Mouse (Mus musculus): ENCODE data around the gene Efna3.

The Efna3 gene

GRCm38 (mm10) chr3:89348911-89349868 is 26.4 kb upstream of the Efna3 start:
- POLR2A ChIA-PET = interaction anchor here (0.6 to 3.6 kb wide), 57 partner anchors 8 to 796 kb away, joined by 3 to 17 read pairs (median 4); partner anchors contain the start of genes Dcst1 (in 2 of the 4), Efna3 (in 2 of the 4), Flad1 (in 2 of the 4) and Cks1b (in 1 of the 4)
- CTCF ChIA-PET = interaction anchor here (0.5 to 3.0 kb wide), 37 partner anchors 9 to 247 kb away, joined by 3 to 31 read pairs (median 4); partner anchors contain the start of genes Dcst1 (in 1 of the 4), Efna4 (in 1 of the 4), Fdps (in 1 of the 4) and Flad1 (in 1 of the 4)

- ChIA-PET POLR2A (interaction anchor here in 2 of 4 experiments (1.0 to 3.6 kb wide), 4 partner anchors 27 to 513 kb away, joined by 3 to 17 read pairs (median 4); partner anchors contain the start of gene Gon4l (in 1 of the 2)), CTCF (interaction anchor here in 3 of 4 experiments (0.6 to 1.4 kb wide), 3 partner anchors 20 to 55 kb away, joined by 3 to 4 read pairs (median 3); no protein-coding TSS in a partner anchor)
Observed at GRCm38 (mm10) chr3:89347916-89348315, 25.2 kb upstream of the Efna3 start.

GRCm38 (mm10) chr3:89346815-89347540 is 24.2 kb upstream of the Efna3 start:
- CTCF ChIA-PET = interaction anchor here in 3 of 4 experiments (0.6 to 1.4 kb wide), 3 partner anchors 31 to 550 kb away, joined by 3 to 4 read pairs (median 3); no protein-coding TSS in a partner anchor

GRCm38 (mm10) chr3:89343279-89343678 is 20.5 kb upstream of the Efna3 start:
- ChIA-PET POLR2A (interaction anchor here in 3 of 4 experiments (0.6 to 1.8 kb wide), 11 partner anchors 21 to 242 kb away, joined by 3 to 5 read pairs (median 3); partner anchors contain the start of genes Fdps (in 1 of the 3), Pbxip1 (in 1 of the 3) and Pmvk (in 1 of the 3)), CTCF (interaction anchor here in 3 of 4 experiments (0.6 to 2.4 kb wide), 10 partner anchors 10 to 138 kb away, joined by 3 to 9 read pairs (median 3); no protein-coding TSS in a partner anchor)

More at GRCm38 (mm10) chr3:89346815-89347540, 24.2 kb upstream of the Efna3 start:
- POLR2A ChIA-PET = interaction anchor here in 1 of 4 experiments (1.1 to 1.3 kb wide), 3 partner anchors 11 to 36 kb away, joined by 3 to 5 read pairs (median 4); no protein-coding TSS in a partner anchor

GRCm38 (mm10) chr3:89341794-89342193 is 19.0 kb upstream of the Efna3 start:
- POLR2A ChIA-PET = interaction anchor here in 3 of 4 experiments (0.5 to 6.5 kb wide), 6 partner anchors 8 to 174 kb away, joined by 3 to 57 read pairs (median 4); partner anchors contain the start of gene Adam15 (in 2 of the 3)
- CTCF ChIA-PET = interaction anchor here in 3 of 4 experiments (0.6 to 7.0 kb wide), 6 partner anchors 13 to 55 kb away, joined by 3 to 61 read pairs (median 4); no protein-coding TSS in a partner anchor

GRCm38 (mm10) chr3:89340465-89340864 is 17.7 kb upstream of the Efna3 start:
- CTCF ChIA-PET = interaction anchor here (0.6 to 7.0 kb wide), 20 partner anchors 10 to 170 kb away, joined by 3 to 61 read pairs (median 4); partner anchors contain the start of genes Adam15 (in 1 of the 4) and Efna3 (in 1 of the 4)
- POLR2A ChIA-PET = interaction anchor here in 3 of 4 experiments (0.7 to 6.5 kb wide), 8 partner anchors 9 to 43 kb away, joined by 3 to 57 read pairs (median 4); partner anchors contain the start of genes Adam15 (in 2 of the 3) and Efna3 (in 1 of the 3)

DNA sequence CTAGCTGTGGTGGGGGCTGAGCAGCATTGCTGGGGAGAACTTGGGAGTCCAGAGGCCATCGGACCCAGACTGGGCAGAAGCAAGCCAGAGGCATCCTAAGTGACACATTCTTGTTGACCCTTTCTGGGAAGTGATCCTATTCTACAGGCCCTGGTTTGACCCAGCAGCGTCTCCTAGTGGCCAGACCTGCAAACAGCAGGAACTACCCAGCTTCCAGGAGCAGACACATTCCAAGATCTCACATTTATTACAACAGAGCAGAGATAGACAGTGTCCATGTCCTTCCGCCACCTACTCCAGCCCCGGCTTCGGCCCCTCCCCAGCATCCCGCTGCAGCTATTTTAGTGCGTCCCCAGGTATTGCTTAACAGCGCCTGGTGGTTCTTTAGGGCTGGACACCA is 16.7 kb upstream of the Efna3 start:
- CTCF ChIA-PET = interaction anchor here in 3 of 4 experiments (0.5 to 7.0 kb wide), 40 partner anchors 9 to 725 kb away, joined by 3 to 61 read pairs (median 4); partner anchors contain the start of genes Adam15 (in 3 of the 3), Efna3 (in 2 of the 3), Hcn3 (in 1 of the 3) and Pmvk (in 1 of the 3)
- POLR2A ChIA-PET = interaction anchor here in 3 of 4 experiments (0.6 to 7.7 kb wide), 19 partner anchors 9 to 1309 kb away, joined by 3 to 57 read pairs (median 3); partner anchors contain the start of genes Adam15 (in 3 of the 3) and Efna3 (in 2 of the 3)

DNA sequence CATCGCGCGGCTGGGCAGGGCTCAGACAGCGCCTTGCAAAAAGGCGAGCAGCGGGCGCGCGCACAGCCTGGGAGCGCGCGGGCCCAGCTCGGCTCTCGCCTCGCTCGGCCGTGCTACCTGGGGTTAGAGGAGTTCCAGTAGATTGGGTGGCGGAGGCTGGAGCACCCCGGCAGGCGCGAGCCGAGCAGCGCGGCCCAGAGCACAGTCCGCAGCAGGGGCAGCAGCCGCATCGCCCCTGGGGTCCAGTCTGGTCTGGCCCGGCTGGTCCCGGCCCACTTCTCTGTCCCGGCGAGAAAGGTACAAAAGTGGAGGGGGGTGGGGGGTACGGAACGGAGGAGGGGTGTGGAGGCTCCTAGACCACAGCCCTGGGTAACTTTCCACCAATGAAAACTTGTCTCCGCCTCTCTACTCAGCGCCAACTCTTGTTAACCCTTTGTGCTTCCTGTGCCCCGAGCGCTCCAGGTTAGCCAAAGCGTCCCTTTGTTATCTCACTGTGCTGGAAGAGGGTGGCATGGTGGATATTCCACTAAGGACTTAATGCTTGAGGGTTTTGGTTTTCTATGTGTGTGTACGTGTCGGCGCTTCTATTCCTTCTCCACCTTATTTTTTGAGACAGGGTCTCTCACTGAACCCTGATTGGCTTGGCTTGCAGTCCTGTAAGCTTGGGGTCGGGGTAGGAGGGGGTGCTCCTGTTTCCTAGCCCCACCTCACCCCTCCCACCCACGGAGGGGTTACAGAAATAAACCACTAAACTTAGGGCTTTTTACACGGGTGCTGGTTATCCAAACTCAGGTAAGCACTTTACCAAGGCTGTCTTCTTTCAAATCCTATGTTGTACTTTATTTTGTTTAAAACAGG is 15.2 kb upstream of the Efna3 start, which contains the start of gene Efna4:
TSS of gene Efna4 (minus strand) at position 308 of the 858 bp plus-strand sequence.
- ChIA-PET CTCF (interaction anchor here in 3 of 4 experiments (0.6 to 7.0 kb wide), 22 partner anchors 9 to 348 kb away, joined by 3 to 61 read pairs (median 4); partner anchors contain the start of genes Efna3 (in 2 of the 3) and Adam15 (in 1 of the 3)), POLR2A (interaction anchor here (0.7 to 7.7 kb wide), 27 partner anchors 10 to 160 kb away, joined by 3 to 57 read pairs (median 4); partner anchors contain the start of genes Adam15 (in 3 of the 4), Efna3 (in 3 of the 4), Cks1b (in 1 of the 4) and Flad1 (in 1 of the 4))

- POLR2A ChIA-PET = interaction anchor here (0.7 to 7.7 kb wide), 31 partner anchors 9 to 160 kb away, joined by 3 to 57 read pairs (median 5); partner anchors contain the start of genes Adam15 (in 3 of the 4), Efna3 (in 3 of the 4), Cks1b (in 1 of the 4) and Flad1 (in 1 of the 4)
- CTCF ChIA-PET = interaction anchor here (0.6 to 7.0 kb wide), 27 partner anchors 8 to 349 kb away, joined by 3 to 61 read pairs (median 4); partner anchors contain the start of genes Efna3 (in 3 of the 4) and Adam15 (in 1 of the 4)
Observed at GRCm38 (mm10) chr3:89337062-89337720, 14.4 kb upstream of the Efna3 start.

DNA sequence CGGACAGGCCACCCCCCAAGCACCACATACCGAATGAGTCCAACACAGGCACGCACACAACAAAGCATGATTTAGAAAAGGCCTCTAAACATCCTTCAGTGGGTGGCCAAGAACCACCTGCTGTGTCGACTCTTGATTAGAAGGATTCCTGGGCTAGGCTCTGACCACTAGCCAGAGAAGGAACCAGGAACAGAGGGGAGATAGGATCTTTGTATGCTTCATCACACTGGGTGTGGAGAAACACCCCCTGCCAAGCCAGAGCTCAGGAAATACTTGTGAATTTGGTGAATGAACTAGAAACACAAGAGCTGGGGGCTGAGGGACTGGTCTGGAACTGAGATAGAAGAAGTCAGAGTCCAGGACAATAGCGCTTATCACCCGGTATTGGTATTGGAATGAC is 13.8 kb upstream of the Efna3 start:
- ChIA-PET POLR2A (interaction anchor here in 3 of 4 experiments (0.6 to 7.7 kb wide), 21 partner anchors 9 to 330 kb away, joined by 3 to 57 read pairs (median 5); partner anchors contain the start of genes Efna3 (in 2 of the 3), Adam15 (in 1 of the 3) and Flad1 (in 1 of the 3)), CTCF (interaction anchor here (0.6 to 7.0 kb wide), 18 partner anchors 8 to 120 kb away, joined by 3 to 61 read pairs (median 4); partner anchors contain the start of gene Adam15 (in 1 of the 4))

DNA sequence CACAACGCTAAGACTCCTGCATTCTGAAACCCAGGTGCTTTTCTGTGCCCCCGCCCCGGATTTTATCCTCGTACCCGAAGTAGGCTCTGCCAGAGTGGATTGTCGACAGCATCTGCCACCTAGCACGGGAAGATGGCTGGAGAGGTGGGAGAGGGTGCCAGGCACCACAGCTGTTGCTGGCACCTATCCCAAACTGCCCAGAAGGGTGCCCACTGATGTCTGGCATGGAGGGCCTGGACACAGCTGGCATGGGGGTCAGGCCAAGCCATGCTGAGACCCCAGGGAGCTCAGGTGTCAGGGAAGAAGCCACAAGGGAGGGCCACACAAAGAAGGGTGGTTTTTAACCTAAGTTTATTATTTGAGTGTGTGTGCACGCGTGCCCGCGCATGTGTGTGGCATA is 10.3 kb upstream of the Efna3 start:
- ChIA-PET CTCF (interaction anchor here in 3 of 4 experiments (0.6 to 1.3 kb wide), 5 partner anchors 22 to 731 kb away, joined by 3 to 4 read pairs (median 3); no protein-coding TSS in a partner anchor), POLR2A (interaction anchor here in 3 of 4 experiments (0.7 to 7.7 kb wide), 13 partner anchors 10 to 124 kb away, joined by 3 to 48 read pairs (median 3); partner anchors contain the start of genes Efna3 (in 3 of the 3), Adam15 (in 1 of the 3) and Pygo2 (in 1 of the 3))

GRCm38 (mm10) chr3:89332476-89332875 is 9.7 kb upstream of the Efna3 start:
- CTCF ChIA-PET = interaction anchor here in 3 of 4 experiments (0.5 to 1.3 kb wide), 6 partner anchors 9 to 104 kb away, joined by 3 to 4 read pairs (median 3); no protein-coding TSS in a partner anchor
- POLR2A ChIA-PET = interaction anchor here (0.6 to 7.7 kb wide), 13 partner anchors 10 to 355 kb away, joined by 3 to 48 read pairs (median 3); partner anchors contain the start of genes Adam15 (in 3 of the 4), Efna3 (in 3 of the 4) and Pygo2 (in 1 of the 4)

- ChIA-PET CTCF (interaction anchor here in 2 of 4 experiments (0.5 to 2.0 kb wide), 3 partner anchors 9 to 15 kb away, joined by 3 to 9 read pairs (median 3); no protein-coding TSS in a partner anchor), POLR2A (interaction anchor here in 2 of 4 experiments (0.6 to 1.3 kb wide), 3 partner anchors 10 to 355 kb away, joined by 3 to 6 read pairs (median 5); partner anchors contain the start of genes Adam15 (in 1 of the 2) and Efna3 (in 1 of the 2))
Observed at GRCm38 (mm10) chr3:89332013-89332412, 9.2 kb upstream of the Efna3 start.

GRCm38 (mm10) chr3:89331561-89331960 is 8.8 kb upstream of the Efna3 start:
- ChIA-PET CTCF (interaction anchor here in 2 of 4 experiments (1.2 to 2.0 kb wide), 4 partner anchors 8 to 18 kb away, joined by 3 to 9 read pairs (median 5); partner anchors contain the start of gene Adam15 (in 1 of the 2)), POLR2A (interaction anchor here in 3 of 4 experiments (0.6 to 1.7 kb wide), 6 partner anchors 10 to 172 kb away, joined by 3 to 9 read pairs (median 5); partner anchors contain the start of genes Adam15 (in 1 of the 3), Efna3 (in 1 of the 3), Hcn3 (in 1 of the 3) and Pbxip1 (in 1 of the 3))
